Mouse (Mus musculus) liver, postnatal 0 days (tissue): ENCODE data around the gene Prickle4.
"Not testable (repeated sequence)": the region's sequence is repeated elsewhere in the genome, so short reads cannot be mapped to it uniquely, and the experiment has no call there.

Experiments
- CTCF ChIP-seq: sonication (generic); IDR thresholded peaks from 2 replicates; pipeline ENCODE4 v1.5.1; 2016; ENCODE audit warnings: antibody characterized with exemption, low read depth
- EP300 ChIP-seq: IDR thresholded peaks from 2 replicates; pipeline ENCODE4 v1.6.1; 2016; ENCODE audit warnings: antibody characterized with exemption, low read depth, mild to moderate bottlenecking

DNA sequence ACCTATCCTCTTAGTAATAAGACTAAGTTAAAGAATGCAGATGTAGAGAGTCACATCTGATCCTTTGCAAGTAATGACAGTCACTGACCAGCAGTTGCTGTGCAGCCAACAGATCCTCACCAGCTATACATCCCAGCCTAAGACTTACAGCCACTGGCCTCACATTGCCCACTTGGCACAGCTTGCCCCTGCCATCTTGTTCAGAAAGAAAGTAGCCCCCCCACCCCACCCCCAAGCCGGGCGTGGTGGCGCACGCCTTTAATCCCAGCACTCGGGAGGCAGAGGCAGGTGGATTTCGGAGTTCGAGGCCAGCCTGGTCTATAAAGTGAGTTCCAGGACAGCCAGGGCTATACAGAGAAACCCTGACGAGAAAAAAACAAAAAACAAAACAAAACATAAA, 40.2 kb downstream of the Prickle4 start:
- TF ChIP-seq CTCF, EP300: not testable (repeated sequence)
